Mouse (Mus musculus): ENCODE data around the gene Mmp24.

GRCm38 (mm10) chr2:155838961-155839360 is 63.8 kb downstream of the Mmp24 start:
- TF ChIP-seq CTCF (conservative IDR thresholded peaks at IDR 0.05; ENCODE audit: insufficient read depth, insufficient read length, low read depth, low read length) (no peak), POLR2A (IDR thresholded peaks at IDR 0.05; ENCODE audit: low read depth, low read length) (no peak)
